Mouse (Mus musculus) limb, embryonic 14.5 days (tissue): ENCODE data around the gene Gm49388. TPM values are rescaled to one million over a fixed set of nuclear protein-coding genes. Genes with fewer than 3 reads are reported as not detected.

Experiments used
- ATAC-seq: fragments of 200-750 bp; cut with Nextera tagmentation; 2 replicates; pipeline ENCODE4 v1.8.0; 2017; ENCODE audit warnings: low read depth, moderate number of reproducible peaks, moderate TSS enrichment; ENCODE audit not compliant: low FRiP score
- DNase-seq: peaks from one replicate; pipeline ENCODE4 v3.0.0-alpha.2; 2015; ENCODE audit warnings: low spot score
- H3K27ac ChIP-seq: fragments of 300-500 bp; sonication (generic); replicated peaks from 2 replicates; pipeline ENCODE4 v1.5.1; 2014; ENCODE audit warnings: low read depth, mild to moderate bottlenecking, low read length, moderate library complexity, mixed read lengths
- H3K27me3 ChIP-seq: fragments of 300-500 bp; sonication (generic); 2 replicates; pipeline ENCODE4 v1.6.1; 2014; ENCODE audit warnings: low read length, mixed read lengths; ENCODE audit not compliant: control insufficient read depth, insufficient read depth
- H3K36me3 ChIP-seq: fragments of 300-500 bp; sonication (generic); 2 replicates; pipeline ENCODE4 v1.6.1; 2014; ENCODE audit warnings: mild to moderate bottlenecking, low read length, moderate library complexity, mixed read lengths; ENCODE audit not compliant: control insufficient read depth, insufficient read depth
- H3K4me1 ChIP-seq: fragments of 300-500 bp; sonication (generic); 2 replicates; pipeline ENCODE4 v1.6.1; 2014; ENCODE audit warnings: antibody characterized with exemption, low read length, mixed read lengths; ENCODE audit not compliant: control insufficient read depth, insufficient read depth
- H3K4me2 ChIP-seq: fragments of 300-500 bp; sonication (generic); replicated peaks from 2 replicates; pipeline ENCODE4 v1.6.1; 2014; ENCODE audit warnings: low read depth, mild to moderate bottlenecking, low read length, moderate library complexity; ENCODE audit not compliant: severe bottlenecking
- H3K4me3 ChIP-seq: fragments of 300-500 bp; sonication (generic); replicated peaks from 2 replicates; pipeline ENCODE4 v1.5.1; 2014; ENCODE audit warnings: low read length
- H3K9ac ChIP-seq: fragments of 300-500 bp; sonication (generic); 2 replicates; pipeline ENCODE4 v1.6.1; 2014; ENCODE audit warnings: mild to moderate bottlenecking, low read depth, low read length, moderate library complexity; ENCODE audit not compliant: severe bottlenecking
- H3K9me3 ChIP-seq: fragments of 300-500 bp; sonication (generic); 2 replicates; pipeline ENCODE4 v1.6.1; 2016; ENCODE audit warnings: low read length; ENCODE audit not compliant: control insufficient read depth
- POLR2A ChIP-seq: fragments of 200-500 bp; IDR thresholded peaks from 2 replicates; pipeline ENCODE4 v1.8.0; 2012; ENCODE audit warnings: inconsistent platforms, mild to moderate bottlenecking, moderate library complexity, borderline replicate concordance; ENCODE audit not compliant: insufficient read depth, insufficient read length; ENCODE audit errors: extremely low read depth
- WGBS: fragments of 180-500 bp; shearing (Covaris S2); extraction: QIAGEN DNeasy Blood & Tissue Kit; methylation state at CpG from one replicate; pipeline ENCODE4 v1.1.7; 2014; 5-methylcytosine and 5-hydroxymethylcytosine counted together
- polyA plus RNA-seq, 2 experiments: library from polyadenylated mRNA; depleted of rRNA in 1 of 2; stranded (reverse) in 1 of 2; unstranded in 1 of 2; fragments of >200 nt; fragmentation: Nextera tagmentation in 1 of 2; extraction: Ambion mirVana in 1 of 2; gene quantifications; 2 replicates each; pipeline versions ENCODE4 v1.2.1 to v1.2.3; 2012 to 2014

Gene Gm49388
- polyA plus RNA-seq, 2 experiments = 0.44 TPM; not detected in 1

GRCm38 (mm10) chr7:127751619-127752018 is 33.8 kb upstream of the Gm49388 start:
- 94% methylated on average over 5 of the region's 5 CpGs for WGBS
- TF ChIP-seq POLR2A = no peak
- no peak overlapping the region for H3K9ac ChIP-seq
- H3K4me2 ChIP-seq = no peak overlapping the region
- H3K36me3 ChIP-seq = peaks cover 87% of the 10 kb centered on the region
- DNase-seq (no peak), ATAC-seq (no peak)
- no peaks in the 10 kb centered on the region for H3K27me3 ChIP-seq
- H3K4me3 ChIP-seq = no peak overlapping the region
- H3K4me1 ChIP-seq = 0 out of 2 replicates have a peak, but pooled peaks cover 3% of the 10 kb centered on the region
- no peaks in the 10 kb centered on the region for H3K9me3 ChIP-seq
- H3K27ac ChIP-seq = no peak overlapping the region

- H3K4me1 ChIP-seq = 0 out of 2 replicates have a peak, but pooled peaks cover 3% of the 10 kb centered on the region
- ATAC-seq (no peak), DNase-seq (no peak)
- H3K9me3 ChIP-seq = no peaks in the 10 kb centered on the region
- 89% methylated on average over 14 of the region's 27 CpGs for WGBS
- no peak overlapping the region for H3K27ac ChIP-seq
- peaks cover 92% of the 10 kb centered on the region for H3K36me3 ChIP-seq
- no peak overlapping the region for H3K4me3 ChIP-seq
- TF ChIP-seq POLR2A = no peak
- H3K9ac ChIP-seq = no peak overlapping the region
- no peaks in the 10 kb centered on the region for H3K27me3 ChIP-seq
- no peak overlapping the region for H3K4me2 ChIP-seq
Observed at GRCm38 (mm10) chr7:127752069-127752468, 33.3 kb upstream of the Gm49388 start.

GRCm38 (mm10) chr7:127753158-127753557 is 32.2 kb upstream of the Gm49388 start:
- WGBS = 66% methylated on average over 5 of the region's 5 CpGs
- no peak overlapping the region for H3K4me3 ChIP-seq
- no peaks in the 10 kb centered on the region for H3K27me3 ChIP-seq
- peak overlapping the region; percentile 12; the same call in 1 of the 2 replicates for H3K9ac ChIP-seq
- peaks cover 100% of the 10 kb centered on the region for H3K36me3 ChIP-seq
- H3K27ac ChIP-seq = no peak overlapping the region
- H3K4me1 ChIP-seq = no peaks in the 10 kb centered on the region
- no peaks in the 10 kb centered on the region for H3K9me3 ChIP-seq
- H3K4me2 ChIP-seq = no peak overlapping the region
- DNase-seq (no peak), ATAC-seq (no peak)
- no peak for TF ChIP-seq POLR2A

GRCm38 (mm10) chr7:127753741-127754140 is 31.7 kb upstream of the Gm49388 start:
- peaks cover 99% of the 10 kb centered on the region for H3K36me3 ChIP-seq
- no peak for ATAC-seq
- no peak overlapping the region for H3K4me3 ChIP-seq
- H3K9me3 ChIP-seq = no peaks in the 10 kb centered on the region
- no peak overlapping the region for H3K4me2 ChIP-seq
- no peaks in the 10 kb centered on the region for H3K27me3 ChIP-seq
- DNase-seq = no peak
- H3K27ac ChIP-seq = no peak overlapping the region
- WGBS = 84% methylated on average over 7 of the region's 7 CpGs
- H3K4me1 ChIP-seq = no peaks in the 10 kb centered on the region
- TF ChIP-seq POLR2A = no peak
- H3K9ac ChIP-seq = no peak overlapping the region

GRCm38 (mm10) chr7:127759716-127760115 is 25.7 kb upstream of the Gm49388 start:
- WGBS = 31% methylated on average over 6 of the region's 6 CpGs
- ATAC-seq (no peak), DNase-seq (no peak)
- Histone ChIP-seq H3K4me3 (no peak overlapping the region), H3K4me1 (peaks cover 4% of the 10 kb centered on the region; the same call in 1 of the 2 replicates), H3K9ac (no peak overlapping the region), H3K9me3 (no peaks in the 10 kb centered on the region), H3K36me3 (peaks cover 85% of the 10 kb centered on the region), H3K27ac (0 out of 2 replicates have a peak overlapping the region, but pooled peaks have one; percentile 7), H3K4me2 (no peak overlapping the region), H3K27me3 (no peaks in the 10 kb centered on the region)
- TF ChIP-seq POLR2A = no peak

- H3K4me1 ChIP-seq = peaks cover 4% of the 10 kb centered on the region; the same call in 1 of the 2 replicates
- H3K9me3 ChIP-seq = no peaks in the 10 kb centered on the region
- no peak for DNase-seq
- 76% methylated on average over 3 of the region's 3 CpGs for WGBS
- H3K4me3 ChIP-seq = no peak overlapping the region
- no peak for ATAC-seq
- no peak for TF ChIP-seq POLR2A
- no peak overlapping the region for H3K27ac ChIP-seq
- peaks cover 85% of the 10 kb centered on the region for H3K36me3 ChIP-seq
- H3K4me2 ChIP-seq = no peak overlapping the region
- no peak overlapping the region for H3K9ac ChIP-seq
- H3K27me3 ChIP-seq = no peaks in the 10 kb centered on the region
Observed at GRCm38 (mm10) chr7:127760478-127760877, 24.9 kb upstream of the Gm49388 start.
